Mouse (Mus musculus) Muller cell, postnatal 12 days (primary cell): ENCODE results near the gene Sds.
"Not testable (repeated sequence)": the region's sequence is repeated elsewhere in the genome, so short reads cannot be mapped to it uniquely, and the experiment has no call there.

Experiments
- DNase-seq: peaks from one replicate; pipeline ENCODE4 v3.0.0-alpha.2; 2015; ENCODE audit errors: inconsistent ontology term

Gene Sds

DNA sequence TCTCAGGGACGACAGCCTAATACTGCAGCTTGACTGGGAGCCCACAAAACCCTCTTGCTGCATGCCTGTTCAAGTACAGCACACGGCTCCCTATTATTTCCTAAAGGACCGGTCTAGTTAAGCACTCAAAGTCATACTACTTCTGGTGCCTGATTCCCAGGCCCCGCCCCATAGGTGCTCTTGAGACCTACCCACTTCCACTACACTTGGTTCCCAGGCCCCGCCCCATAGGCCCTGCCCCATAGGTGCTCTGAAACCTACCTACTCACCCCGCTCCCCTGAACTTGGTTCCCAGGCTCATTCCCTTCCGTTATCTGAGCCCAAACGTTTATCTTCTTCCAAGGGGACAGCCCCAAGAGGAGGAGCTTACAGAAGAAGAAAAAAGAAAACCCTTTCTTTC, 11.5 kb downstream of the Sds start:
- DNase-seq: no peak

DNA sequence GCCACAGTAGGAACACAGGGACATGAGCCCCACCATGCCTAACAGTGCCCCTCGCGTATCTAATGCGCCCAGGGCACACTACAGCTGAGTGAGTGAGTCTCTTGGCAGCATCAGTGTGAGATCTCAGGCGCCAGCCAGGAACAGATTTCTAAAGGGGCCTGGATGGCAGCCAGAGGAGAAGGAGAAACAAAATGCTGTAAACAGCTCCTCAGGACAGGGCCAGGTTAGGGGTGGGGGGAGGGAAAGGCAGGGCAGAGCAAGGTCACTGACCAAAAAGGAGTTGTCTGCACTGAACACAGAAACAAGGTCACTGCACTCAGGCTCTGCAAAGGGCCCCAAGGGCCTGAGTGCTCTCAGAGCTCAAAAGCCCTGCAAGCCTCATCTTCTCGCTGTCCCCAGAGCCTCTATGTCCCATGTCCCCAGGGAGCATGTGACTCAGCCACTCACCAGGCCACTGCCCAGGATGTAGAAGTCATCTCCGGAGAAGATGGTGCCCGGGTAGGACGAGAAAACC, 14.4 kb downstream of the Sds start:
- peak; percentile 82 for DNase-seq

DNA sequence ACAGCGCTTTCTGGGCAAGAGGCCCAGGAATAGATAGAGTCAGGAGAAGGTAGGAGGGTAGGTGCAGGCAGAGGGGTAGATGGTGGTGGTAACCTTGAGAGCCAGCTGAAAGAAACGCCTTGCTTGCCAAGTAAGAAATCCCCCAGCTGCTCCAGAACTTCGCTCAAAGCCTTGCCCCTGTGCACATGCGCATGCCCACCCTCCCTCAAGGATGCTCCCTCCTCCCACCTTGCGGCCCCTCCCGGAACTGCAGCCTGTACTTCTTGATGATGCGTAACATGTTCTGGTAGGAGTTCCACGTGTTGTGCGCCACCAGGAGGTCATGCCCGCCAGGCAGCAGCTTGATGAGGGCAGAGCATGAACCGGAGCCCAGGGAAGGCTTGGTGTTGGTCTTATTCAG, 16.1 kb downstream of the Sds start:
- DNase-seq: no peak

DNA sequence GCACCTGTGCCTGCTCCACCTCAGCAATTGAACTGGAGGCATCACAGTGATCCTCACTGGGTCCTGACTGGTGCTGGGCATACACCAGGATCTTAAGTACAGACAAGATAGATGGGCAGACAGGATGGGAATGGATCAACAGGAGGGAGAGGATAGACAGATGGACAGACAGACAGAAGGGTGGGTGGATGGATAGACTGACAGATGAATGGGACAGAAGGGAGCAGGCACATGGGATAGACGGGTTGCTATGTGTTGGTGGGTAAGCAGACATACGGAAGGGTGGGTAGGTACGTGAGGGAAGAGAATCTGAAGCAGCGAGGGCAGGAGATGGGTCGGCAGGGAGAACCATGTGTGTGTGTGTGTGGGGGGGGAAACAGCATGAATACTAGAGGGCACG, 17.1 kb downstream of the Sds start:
- DNase-seq: no peak

DNA sequence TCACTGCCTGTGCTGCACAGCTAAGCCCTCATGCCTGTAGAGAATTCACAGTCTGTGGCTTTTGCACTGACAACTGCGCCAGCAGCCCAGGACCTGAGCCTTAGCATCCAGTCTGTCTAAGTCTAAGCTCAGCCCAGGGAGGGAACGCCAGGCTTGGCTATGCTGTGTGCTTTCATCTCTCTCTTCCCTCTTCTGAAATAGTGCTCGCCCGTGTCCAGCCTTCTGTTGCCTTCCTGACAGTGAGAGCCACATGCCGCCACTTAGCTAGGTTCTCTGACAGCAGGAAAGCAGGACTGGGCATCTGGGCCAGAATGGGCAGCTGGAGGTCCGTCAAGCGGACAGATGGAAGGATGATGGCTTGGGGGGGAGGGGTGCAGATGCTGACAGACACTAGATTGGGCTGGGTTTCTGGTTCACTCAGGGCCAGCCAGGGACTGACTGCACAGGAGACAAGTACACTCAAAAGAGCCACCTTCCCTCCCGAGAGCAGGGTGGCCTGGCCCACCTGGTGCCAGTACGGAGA, 17.6 kb downstream of the Sds start:
- no peak for DNase-seq

DNA sequence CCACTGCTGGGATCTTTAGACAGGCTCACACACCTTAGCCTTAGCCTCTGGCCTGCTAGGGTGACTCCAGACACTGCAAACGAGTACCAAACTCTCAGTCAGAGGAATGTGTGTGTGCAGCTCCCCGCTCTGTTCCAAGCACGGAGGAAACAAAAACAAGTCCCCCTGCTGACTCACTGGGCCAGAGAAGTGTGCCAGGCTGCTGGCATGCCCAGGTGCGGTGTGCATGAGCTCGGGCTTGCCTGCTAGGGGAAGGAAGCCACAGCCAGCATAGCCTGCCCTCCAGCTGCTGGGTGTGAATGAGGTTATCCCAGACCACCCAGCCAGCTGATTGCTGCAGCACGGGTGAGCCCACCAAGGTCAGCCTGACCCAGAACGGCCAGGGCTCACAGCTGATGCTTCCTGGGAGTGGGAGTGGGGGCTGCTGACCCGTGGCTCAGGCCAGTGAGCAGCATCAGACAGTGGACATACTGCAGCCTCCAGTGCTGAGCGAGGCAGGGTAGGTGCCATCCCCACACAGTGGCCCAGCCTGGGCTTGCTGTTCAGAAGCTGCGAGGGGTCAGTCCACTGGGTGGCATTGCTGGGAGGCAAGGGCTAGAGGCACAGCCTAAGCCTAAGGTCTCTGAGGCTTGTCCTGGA, 18.9 kb downstream of the Sds start:
- peak; percentile 70 for DNase-seq

DNA sequence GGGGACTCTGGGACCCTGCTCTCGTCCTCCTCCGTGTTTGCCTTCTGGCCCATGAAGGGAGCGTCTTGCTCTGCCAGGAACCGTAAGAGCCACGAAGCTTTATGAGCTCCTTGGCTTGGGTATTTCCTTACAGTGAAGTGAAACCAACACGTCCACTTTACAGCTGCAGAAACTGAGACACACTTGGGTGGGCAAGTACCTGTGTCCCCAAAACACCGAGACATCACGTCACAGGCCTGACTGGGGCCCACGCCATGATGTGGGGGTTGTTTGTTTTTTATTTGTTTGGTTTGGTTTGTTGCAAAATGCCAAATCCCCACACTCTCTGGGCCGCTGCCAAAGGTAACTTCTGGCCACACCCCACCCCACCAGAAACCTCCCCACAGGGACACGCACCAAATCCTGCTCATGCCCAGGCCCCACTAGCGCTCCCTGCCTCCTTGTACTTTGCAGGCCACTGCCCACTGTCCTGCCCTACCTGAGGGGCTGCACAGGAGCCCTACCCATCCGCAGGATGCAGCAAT, 19.4 kb downstream of the Sds start:
- no peak for DNase-seq

DNA sequence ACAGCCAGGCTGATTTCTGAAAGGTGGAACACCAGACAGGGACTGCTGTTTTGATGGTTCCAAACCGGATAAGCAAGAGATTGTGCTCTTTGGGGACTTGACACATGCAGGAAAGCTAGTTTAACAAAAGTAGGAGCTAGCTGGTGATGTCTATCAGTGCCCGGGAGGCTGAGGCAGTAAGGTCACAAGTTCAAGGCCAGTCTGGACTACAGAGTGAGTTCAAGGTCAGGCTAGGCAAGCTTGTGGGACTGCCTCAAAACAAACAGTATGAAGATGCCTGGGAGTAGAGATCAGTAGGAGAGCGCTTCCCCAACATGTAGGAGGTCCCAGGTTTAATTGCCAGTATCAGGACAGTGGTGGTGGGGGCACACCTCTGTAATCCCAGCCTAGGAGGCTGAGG, 20.7 kb downstream of the Sds start:
- DNase-seq: no peak

DNA sequence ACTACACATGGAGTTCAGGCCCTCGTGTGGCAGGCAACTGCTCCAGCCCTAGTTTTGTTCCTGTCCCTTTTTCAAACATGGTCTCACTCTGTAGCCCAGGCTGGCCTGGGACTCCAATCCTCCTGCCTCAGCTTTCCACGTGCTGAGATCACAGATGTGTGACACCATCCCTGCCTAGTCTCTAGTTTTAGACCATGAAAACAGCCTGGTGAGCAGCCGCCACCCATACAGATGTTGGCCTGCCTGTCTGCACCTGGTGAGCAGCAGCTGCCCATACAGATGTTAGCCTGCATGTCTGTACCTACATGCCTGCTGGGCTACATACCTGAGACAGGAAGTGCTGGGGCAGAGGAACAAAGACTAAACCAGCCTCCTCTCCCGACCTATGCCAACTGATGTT, 22.9 kb downstream of the Sds start:
- DNase-seq: no peak

DNA sequence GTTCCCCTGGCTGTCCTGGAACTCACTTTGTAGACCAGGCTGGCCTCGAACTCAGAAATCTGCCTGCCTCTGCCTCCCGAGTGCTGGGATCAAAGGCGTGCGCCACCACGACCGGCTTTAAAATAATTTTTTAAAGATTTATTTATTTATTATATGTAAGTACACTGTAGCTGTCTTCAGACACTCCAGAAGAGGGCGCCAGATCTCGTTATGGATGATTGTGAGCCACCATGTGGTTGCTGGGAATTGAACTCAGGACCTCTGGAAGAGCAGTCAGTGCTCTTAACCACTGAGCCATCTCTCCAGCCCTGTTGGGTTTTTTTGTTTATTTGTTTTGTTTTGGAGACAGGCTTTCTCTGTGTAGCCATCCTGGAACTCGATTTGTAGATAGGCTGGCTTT, 24.3 kb downstream of the Sds start:
- DNase-seq: not testable (repeated sequence)

DNA sequence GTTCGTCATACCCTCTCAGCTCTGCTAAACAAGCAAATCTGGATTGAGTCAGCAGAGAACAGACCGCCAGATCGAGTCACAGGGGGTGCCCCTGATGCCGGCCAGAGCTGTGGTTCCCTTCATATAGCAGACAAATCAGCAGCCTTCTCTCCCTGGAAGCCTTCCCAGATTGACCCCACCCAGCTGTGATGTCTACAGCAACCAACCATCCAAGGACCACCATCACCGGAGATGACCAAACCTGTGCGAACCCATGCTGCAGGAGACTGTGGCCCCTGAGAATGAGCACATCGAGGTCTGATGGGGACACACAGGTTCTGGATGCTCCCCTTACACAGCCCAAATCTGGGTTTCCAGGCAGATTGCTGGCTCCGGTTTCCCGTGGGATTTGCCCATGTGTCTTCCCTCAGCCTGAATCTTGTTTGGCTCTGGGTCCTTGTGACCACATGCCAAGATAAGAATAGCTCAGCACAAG, 25.9 kb downstream of the Sds start:
- DNase-seq: peak; percentile 42

DNA sequence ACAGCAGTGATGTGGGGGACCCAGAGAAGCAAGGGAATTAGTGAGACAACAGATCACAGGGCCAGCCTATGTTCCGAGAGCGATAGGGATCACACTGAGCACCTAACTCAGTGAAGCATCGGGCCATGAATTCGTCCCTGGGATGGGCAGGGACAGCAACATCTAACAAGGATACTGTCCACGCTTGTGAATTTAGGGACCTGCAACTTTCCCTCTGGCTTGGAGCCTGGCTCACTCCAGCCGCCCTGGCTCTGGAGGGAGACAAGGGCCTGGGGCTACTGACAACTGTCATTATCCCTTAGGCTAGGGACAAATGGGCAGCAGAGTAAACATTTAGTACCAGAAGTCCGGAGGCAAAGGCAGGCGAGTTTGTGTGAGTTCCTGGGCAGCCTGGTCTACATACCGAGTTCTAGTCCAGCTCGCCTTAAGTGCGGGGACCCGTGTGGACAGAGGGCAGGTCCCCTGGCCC, 26.4 kb downstream of the Sds start:
- peak; percentile 51 for DNase-seq

DNA sequence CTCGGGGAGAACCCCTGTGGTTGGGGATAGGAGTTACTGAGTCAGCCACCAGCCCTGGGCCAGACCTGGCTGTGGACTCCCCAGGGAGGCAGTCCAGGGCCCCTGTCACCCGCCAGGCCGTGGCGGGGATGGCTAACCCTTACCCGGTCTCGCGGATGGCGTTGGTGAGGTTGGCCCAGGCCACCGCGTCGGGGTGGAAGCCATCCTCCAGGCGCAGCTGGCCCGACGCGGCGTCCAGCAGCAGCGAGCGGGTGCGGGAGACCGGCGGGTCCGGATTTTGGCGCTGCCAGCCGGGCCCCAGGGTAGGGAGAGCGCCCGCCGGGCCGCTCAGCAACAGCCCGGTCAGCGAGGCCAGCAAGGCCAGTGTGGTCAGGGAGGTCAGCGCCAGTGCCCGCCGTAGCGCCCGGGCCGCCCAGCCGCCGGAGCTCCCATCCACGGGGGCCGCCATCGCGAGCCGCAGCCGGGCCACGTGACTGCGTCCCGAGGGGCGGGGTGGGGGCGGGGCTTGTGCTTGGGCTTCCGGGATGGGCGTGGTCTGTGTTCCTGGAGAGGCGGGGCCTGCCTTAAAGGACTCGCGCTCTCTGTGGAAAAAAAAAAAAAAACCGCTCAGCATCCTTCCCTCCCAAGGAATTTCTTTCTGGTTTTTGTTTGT, 26.9 kb downstream of the Sds start, which contains the start of gene Plbd2:
TSS of gene Plbd2 (minus strand) at position 482 of the 652 bp plus-strand sequence.
- peak; percentile 95 for DNase-seq

DNA sequence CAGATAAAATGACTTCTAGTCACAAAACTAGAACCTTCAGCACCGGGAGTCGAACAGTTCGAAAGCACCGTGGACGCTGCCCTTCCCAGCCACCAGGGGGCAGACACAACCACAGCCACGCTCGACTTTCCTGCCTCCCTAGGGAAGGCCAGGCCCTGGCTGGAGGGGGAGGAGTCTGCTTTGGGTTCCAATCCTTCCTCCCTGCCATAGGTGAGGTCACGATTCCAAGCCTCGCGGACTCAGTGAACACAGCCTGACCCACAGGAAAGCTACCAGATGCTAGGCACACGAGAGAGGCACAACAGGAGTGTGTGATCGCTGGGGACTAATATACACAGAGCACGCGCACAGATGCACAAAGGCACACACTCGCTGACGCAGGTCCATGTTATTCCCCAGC, 29.0 kb downstream of the Sds start:
- peak; percentile 75 for DNase-seq

DNA sequence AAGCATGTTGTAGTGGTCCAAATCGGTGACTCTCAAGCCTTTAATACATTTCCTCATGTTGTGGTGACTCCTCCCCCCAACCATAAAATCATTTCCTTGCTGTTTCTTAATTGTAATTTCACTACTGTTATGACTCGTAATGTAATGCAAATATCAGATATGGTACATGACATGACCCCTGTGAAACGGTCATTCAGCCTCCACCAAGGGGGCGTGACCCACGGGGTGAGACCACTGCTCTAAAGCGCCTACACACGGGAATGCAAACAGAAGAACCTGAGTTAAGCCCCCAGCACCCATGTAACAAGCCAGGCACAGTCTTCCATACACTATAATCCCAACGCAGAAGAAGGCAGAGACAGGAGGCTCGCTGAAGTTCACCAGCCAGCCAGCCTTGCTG, 29.5 kb downstream of the Sds start:
- no peak for DNase-seq

DNA sequence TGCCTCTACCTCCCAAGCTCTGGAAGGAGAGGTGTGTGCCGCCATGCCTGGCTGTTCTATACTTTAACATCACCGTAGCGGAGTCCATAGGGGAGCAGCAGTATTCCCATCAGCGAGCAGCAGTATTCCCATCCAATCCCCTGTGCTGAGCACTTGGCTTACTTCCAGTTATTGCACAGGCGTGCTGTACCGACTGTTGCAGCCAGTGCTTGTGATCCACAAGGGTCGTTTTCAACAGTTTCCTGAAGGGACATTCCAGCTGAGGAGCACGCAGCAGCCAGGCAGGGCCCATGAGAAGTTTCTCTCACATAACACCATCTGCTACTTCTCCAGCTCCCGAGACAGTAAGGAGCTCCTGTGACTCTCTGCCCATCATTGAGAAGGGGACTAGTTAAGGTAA, 30.2 kb downstream of the Sds start:
- no peak for DNase-seq

DNA sequence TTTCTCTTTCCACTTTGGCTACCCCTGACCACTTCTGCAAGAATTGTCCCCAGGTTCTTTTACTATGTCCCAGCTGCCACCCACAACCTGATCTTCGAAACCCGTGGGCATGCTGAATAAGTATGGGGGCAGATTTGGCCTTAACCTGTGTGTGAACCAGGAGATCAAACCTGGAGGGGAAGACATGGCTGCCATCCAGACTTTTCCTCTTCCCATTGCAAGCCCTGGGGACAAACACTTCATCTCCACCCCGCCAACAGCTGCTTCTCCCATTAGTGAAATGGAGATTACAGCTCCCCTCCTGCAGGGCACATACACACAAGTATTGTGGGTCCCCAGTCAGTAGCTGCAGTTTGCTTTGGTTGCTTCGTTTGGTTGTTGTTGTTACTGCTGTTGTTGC, 31.0 kb downstream of the Sds start:
- no peak for DNase-seq

DNA sequence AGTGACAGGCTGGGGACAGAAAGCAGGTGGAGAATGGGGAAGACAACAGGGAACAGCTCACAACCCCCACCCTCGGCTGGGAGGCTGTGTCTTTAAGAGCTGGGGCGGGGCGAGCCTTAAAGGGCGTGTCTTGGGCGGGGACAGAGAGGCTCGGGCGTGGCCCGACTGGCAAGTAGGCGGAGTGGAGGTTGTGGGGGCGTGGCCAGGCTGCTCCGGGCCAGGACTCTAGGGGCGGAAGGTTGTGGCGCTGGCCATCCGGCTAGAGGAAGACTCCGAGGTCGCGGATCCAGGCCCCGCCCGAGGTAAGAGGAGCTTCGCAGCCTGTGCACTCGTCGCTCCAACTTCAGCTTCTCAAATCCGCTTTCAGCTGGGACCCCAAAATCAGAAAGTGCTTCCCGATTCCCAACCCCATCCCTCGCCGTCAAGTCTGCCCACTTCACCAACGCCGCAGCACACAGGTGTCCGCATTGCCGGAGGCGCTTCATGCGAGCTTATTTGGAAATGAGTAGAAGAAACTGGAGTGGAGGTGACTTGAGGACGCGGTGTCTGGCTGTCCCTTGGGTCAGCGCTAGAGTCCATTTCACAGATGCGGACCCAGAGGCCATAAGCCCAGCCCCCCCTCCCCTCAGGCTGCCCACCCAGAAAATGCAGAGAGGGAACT, 34.8 kb downstream of the Sds start, which contains the start of gene Slc8b1:
TSS of gene Slc8b1 (plus strand) at position 187 of the 661 bp plus-strand sequence.
- DNase-seq: peak; percentile 96

DNA sequence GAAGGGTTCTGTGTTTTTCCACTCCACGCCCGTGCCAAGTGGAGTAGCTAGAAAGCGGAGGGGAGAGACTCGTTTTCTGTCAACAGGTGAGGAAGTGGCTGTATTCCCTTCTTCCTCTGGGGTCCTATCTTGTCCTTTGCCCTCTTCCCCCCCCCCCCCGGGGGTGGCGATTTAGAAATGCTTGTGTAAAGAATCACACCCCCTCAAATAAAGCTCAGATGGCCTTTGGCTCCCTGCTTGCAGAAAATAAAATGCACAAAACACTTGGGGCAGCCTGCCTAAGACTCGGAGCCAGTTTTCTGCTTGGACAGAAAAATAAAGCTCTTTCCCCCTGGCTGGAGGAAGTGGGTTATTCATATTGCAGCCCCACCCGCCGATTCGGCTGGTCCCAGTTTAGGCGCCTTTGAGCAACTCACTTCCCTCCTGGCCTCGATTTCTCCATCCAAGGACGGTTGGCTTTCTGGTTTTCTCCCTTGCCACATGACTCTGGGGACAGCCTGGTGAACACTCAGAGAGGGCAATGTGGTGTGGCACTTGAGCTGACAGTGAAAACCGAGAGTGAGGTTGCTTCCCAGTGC, 35.4 kb downstream of the Sds start:
- DNase-seq: no peak

DNA sequence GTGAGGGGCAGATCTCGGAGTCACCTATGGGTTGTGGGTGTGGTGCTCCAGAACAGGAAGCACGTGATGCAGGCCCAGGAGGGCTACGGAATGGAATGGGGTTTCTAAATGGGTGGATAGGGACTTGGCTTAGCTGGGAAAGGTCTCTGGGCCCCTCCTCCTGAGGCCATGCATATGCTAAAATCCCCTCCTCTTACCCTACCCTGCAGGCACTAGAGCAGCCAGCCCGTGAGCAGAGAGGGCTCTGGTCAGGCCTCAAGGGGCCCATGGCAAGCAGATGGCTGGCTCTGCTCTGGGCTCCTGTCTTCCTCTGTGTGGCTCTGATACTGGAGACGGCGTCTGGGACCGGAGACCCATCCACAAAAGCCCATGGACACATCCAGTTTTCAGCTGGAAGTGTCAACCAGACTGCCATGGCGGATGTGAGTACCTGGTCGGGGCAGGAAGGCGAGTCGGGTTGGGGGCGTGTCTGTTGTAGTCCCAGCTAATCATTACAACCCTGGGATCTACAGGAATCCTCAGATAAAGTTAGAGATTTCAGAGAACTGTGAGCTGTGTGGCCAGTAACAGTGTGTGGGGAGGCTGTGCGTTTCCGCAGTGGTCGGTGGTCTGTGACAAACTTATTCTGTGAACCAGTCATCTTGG, 36.7 kb downstream of the Sds start:
- DNase-seq: no peak

DNA sequence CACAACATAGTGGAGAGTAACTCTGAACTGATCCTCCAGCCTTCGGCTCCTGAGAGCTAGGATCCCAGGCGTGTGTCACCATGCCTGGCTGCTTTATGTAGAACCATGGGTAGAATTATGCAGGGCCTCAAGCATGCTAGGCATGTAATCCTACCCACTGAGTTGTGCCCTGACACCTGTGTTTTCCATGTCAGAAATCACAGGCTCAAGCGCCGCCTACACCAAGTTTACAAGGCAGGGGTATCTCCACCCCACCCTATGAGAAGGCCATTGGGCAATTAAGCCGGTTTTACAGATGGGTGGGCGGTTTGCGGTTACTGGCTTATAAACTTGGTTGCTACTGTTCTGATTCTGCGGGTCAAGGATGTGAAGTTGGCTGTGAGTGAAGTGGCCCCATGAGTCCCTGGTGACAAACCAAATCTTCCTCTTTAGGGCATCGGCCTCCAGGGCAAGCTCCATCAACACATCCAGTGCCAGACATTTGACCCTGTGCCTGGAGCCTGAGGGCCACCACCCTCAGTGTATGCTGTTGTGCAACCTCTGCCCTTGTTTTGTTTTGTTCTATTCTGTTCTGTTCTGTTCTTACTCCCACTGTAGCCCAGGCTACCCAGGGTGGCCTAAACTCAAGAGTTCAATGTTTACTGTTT, 37.8 kb downstream of the Sds start:
- peak; percentile 37 for DNase-seq
